Mouse (Mus musculus): ENCODE data around the gene Psg16. TPM values are rescaled to one million over a fixed set of nuclear protein-coding genes. Genes with fewer than 3 reads are reported as not detected.
"Not testable (repeated sequence)": the region's sequence is repeated elsewhere in the genome, so short reads cannot be mapped to it uniquely, and the experiment has no call there.

Psg16 gene
- polyA plus RNA-seq, 1 experiment from 2014 or later: 0.13 TPM

GRCm38 (mm10) chr7:17073513-17073903 lies 332 bp upstream of the Psg16 start:
- H3K4me1 ChIP-seq: peaks cover 10% of the 10 kb centered on the region
- 46% methylated on average over 5 of the region's 5 CpGs for WGBS (ENCODE audit: insufficient replicate concordance)
- H3K27ac ChIP-seq: no peak overlapping the region
- no peaks in the 10 kb centered on the region for H3K36me3 ChIP-seq
- no peak overlapping the region for H3K9ac ChIP-seq
- H3K27me3 ChIP-seq (replicated peaks): peaks cover 7% of the 10 kb centered on the region; the same call in 1 of the 2 replicates
- ATAC-seq: no peak
- no peak overlapping the region for H3K4me3 ChIP-seq
- no peaks in the 10 kb centered on the region for H3K9me3 ChIP-seq (replicated peaks)
- H3K4me2 ChIP-seq: 0 out of 2 replicates have a peak overlapping the region, but pooled peaks have one; percentile 55

GRCm38 (mm10) chr7:17076542-17076941 lies 2.7 kb downstream of the Psg16 start:
- ATAC-seq: no peak
- Histone ChIP-seq H3K36me3 (no peaks in the 10 kb centered on the region), H3K9ac (no peak overlapping the region), H3K4me2 (no peak overlapping the region), H3K27ac (no peak overlapping the region), H3K27me3 (replicated peaks) (0 out of 2 replicates have a peak, but pooled peaks cover 7% of the 10 kb centered on the region), H3K4me3 (no peak overlapping the region), H3K9me3 (replicated peaks) (no peaks in the 10 kb centered on the region), H3K4me1 (peaks cover 10% of the 10 kb centered on the region)
- 73% methylated on average over 1 of the region's 1 CpGs for WGBS (ENCODE audit: insufficient replicate concordance)

- WGBS (ENCODE audit: insufficient replicate concordance): 64% methylated on average over 7 of the region's 7 CpGs
- ATAC-seq: no peak
- Histone ChIP-seq H3K36me3 (no peaks in the 10 kb centered on the region), H3K9ac (no peak overlapping the region), H3K4me3 (no peak overlapping the region), H3K27me3 (replicated peaks) (0 out of 2 replicates have a peak, but pooled peaks cover 4% of the 10 kb centered on the region), H3K9me3 (replicated peaks) (no peaks in the 10 kb centered on the region), H3K4me2 (no peak overlapping the region), H3K27ac (no peak overlapping the region), H3K4me1 (peaks cover 10% of the 10 kb centered on the region)
Measured at GRCm38 (mm10) chr7:17078076-17078654, 4.3 kb downstream of the Psg16 start.

- Histone ChIP-seq H3K36me3 (no peaks in the 10 kb centered on the region), H3K9ac (no peak overlapping the region), H3K4me1 (no peaks in the 10 kb centered on the region), H3K27ac (no peak overlapping the region), H3K9me3 (replicated peaks) (no peaks in the 10 kb centered on the region), H3K4me2 (no peak overlapping the region), H3K27me3 (replicated peaks) (no peaks in the 10 kb centered on the region), H3K4me3 (no peak overlapping the region)
- WGBS (ENCODE audit: insufficient replicate concordance): 57% methylated on average over 4 of the region's 4 CpGs
- ATAC-seq: no peak
Measured at GRCm38 (mm10) chr7:17082766-17083165, 8.9 kb downstream of the Psg16 start.

GRCm38 (mm10) chr7:17087731-17088130 lies 13.9 kb downstream of the Psg16 start:
- no peaks in the 10 kb centered on the region for H3K27me3 ChIP-seq (replicated peaks)
- no peak overlapping the region for H3K4me3 ChIP-seq
- 65% methylated on average over 3 of the region's 3 CpGs for WGBS (ENCODE audit: insufficient replicate concordance)
- H3K27ac ChIP-seq: no peak overlapping the region
- H3K4me1 ChIP-seq: no peaks in the 10 kb centered on the region
- H3K9ac ChIP-seq: no peak overlapping the region
- no peaks in the 10 kb centered on the region for H3K9me3 ChIP-seq (replicated peaks)
- ATAC-seq: no peak
- H3K36me3 ChIP-seq: no peaks in the 10 kb centered on the region
- no peak overlapping the region for H3K4me2 ChIP-seq

GRCm38 (mm10) chr7:17090058-17090585 lies 16.3 kb downstream of the Psg16 start:
- H3K27ac ChIP-seq: no peak overlapping the region
- H3K4me1 ChIP-seq: no peaks in the 10 kb centered on the region
- WGBS (ENCODE audit: insufficient replicate concordance): 37% methylated on average over 3 of the region's 3 CpGs
- H3K9ac ChIP-seq: no peak overlapping the region
- H3K4me2 ChIP-seq: no peak overlapping the region
- H3K36me3 ChIP-seq: no peaks in the 10 kb centered on the region
- H3K27me3 ChIP-seq (replicated peaks): no peaks in the 10 kb centered on the region
- H3K9me3 ChIP-seq (replicated peaks): no peaks in the 10 kb centered on the region
- no peak overlapping the region for H3K4me3 ChIP-seq
- ATAC-seq: no peak

- no peaks in the 10 kb centered on the region for H3K27me3 ChIP-seq (replicated peaks)
- H3K9ac ChIP-seq: no peak overlapping the region
- H3K27ac ChIP-seq: no peak overlapping the region
- no peaks in the 10 kb centered on the region for H3K4me1 ChIP-seq
- H3K36me3 ChIP-seq: no peaks in the 10 kb centered on the region
- no peak overlapping the region for H3K4me2 ChIP-seq
- no peak for ATAC-seq
- H3K4me3 ChIP-seq: no peak overlapping the region
- WGBS (ENCODE audit: insufficient replicate concordance): 7% methylated on average over 1 of the region's 1 CpGs
- no peaks in the 10 kb centered on the region for H3K9me3 ChIP-seq (replicated peaks)
Measured at GRCm38 (mm10) chr7:17091280-17091679, 17.4 kb downstream of the Psg16 start.

GRCm38 (mm10) chr7:17101631-17102030 lies 27.8 kb downstream of the Psg16 start:
- not testable (repeated sequence) for H3K27ac ChIP-seq; H3K36me3 ChIP-seq; H3K9me3 ChIP-seq (replicated peaks)

GRCm38 (mm10) chr7:17135307-17135706 lies 61.5 kb downstream of the Psg16 start:
- no peaks in the 10 kb centered on the region for H3K27me3 ChIP-seq (replicated peaks)
- no peak overlapping the region for H3K4me3 ChIP-seq
- H3K9ac ChIP-seq: no peak overlapping the region
- H3K36me3 ChIP-seq: no peaks in the 10 kb centered on the region
- H3K27ac ChIP-seq: no peak overlapping the region
- H3K4me1 ChIP-seq: no peaks in the 10 kb centered on the region
- no peaks in the 10 kb centered on the region for H3K9me3 ChIP-seq (replicated peaks)
- no peak for ATAC-seq
- 63% methylated on average over 1 of the region's 1 CpGs for WGBS (ENCODE audit: insufficient replicate concordance)
- no peak overlapping the region for H3K4me2 ChIP-seq

More at GRCm38 (mm10) chr7:17101631-17102030, 27.8 kb downstream of the Psg16 start:
- not testable (repeated sequence) for H3K9ac ChIP-seq; H3K4me1 ChIP-seq; H3K4me3 ChIP-seq; ATAC-seq; H3K27me3 ChIP-seq (replicated peaks); H3K4me2 ChIP-seq
- 79% methylated on average over 13 of the region's 13 CpGs for WGBS (ENCODE audit: insufficient replicate concordance)

- no peak within 1 kb of the TSS for H3K9ac ChIP-seq
- H3K9me3 ChIP-seq (replicated peaks): peaks cover 14% of the 10 kb centered on the region; the same call in 1 of the 2 replicates
- no peak for ATAC-seq
- 45% methylated on average over 2 of the region's 2 CpGs for WGBS (ENCODE audit: insufficient replicate concordance)
- no peaks in the 10 kb centered on the region for H3K36me3 ChIP-seq
- no peaks in the 10 kb centered on the region for H3K4me1 ChIP-seq
- H3K27me3 ChIP-seq (replicated peaks): no peaks in the 10 kb centered on the region
- H3K4me3 ChIP-seq: no peak within 1 kb of the TSS
- H3K4me2 ChIP-seq: no peak within 1 kb of the TSS
- no peak within 1 kb of the TSS for H3K27ac ChIP-seq
Measured at GRCm38 (mm10) chr7:17149931-17150330, 76.1 kb downstream of the Psg16 start, which contains the start of gene Ceacam3. TSS of gene Ceacam3 (plus strand) at chr7:17150282.

GRCm38 (mm10) chr7:17155634-17156033 lies 81.8 kb downstream of the Psg16 start:
- no peak overlapping the region for H3K4me3 ChIP-seq

GRCm38 (mm10) chr7:17156885-17157677 lies 83.2 kb downstream of the Psg16 start:
- Histone ChIP-seq H3K4me2 (no peak overlapping the region), H3K27me3 (replicated peaks) (no peaks in the 10 kb centered on the region), H3K27ac (no peak overlapping the region), H3K36me3 (no peaks in the 10 kb centered on the region), H3K9ac (no peak overlapping the region), H3K4me1 (no peaks in the 10 kb centered on the region), H3K9me3 (replicated peaks) (no peaks in the 10 kb centered on the region; the same call in 1 of the 2 replicates), H3K4me3 (no peak overlapping the region)
- no peak for ATAC-seq
- 50% methylated on average over 3 of the region's 3 CpGs for WGBS (ENCODE audit: insufficient replicate concordance)

More at GRCm38 (mm10) chr7:17155634-17156033, 81.8 kb downstream of the Psg16 start:
- WGBS (ENCODE audit: insufficient replicate concordance): 21% methylated on average over 2 of the region's 2 CpGs
- Histone ChIP-seq H3K9me3 (replicated peaks) (no peaks in the 10 kb centered on the region), H3K27ac (no peak overlapping the region), H3K9ac (no peak overlapping the region), H3K4me2 (no peak overlapping the region), H3K4me1 (no peaks in the 10 kb centered on the region), H3K27me3 (replicated peaks) (no peaks in the 10 kb centered on the region), H3K36me3 (no peaks in the 10 kb centered on the region)
- no peak for ATAC-seq
